Mouse (Mus musculus) heart, postnatal 0 days (tissue): ENCODE measurements at regions not wholly inside any gene's neighbourhood (a gene's known extent, or its start where the extent isn't known, plus 50 kb on each side); places are given as distances from the start of the nearest gene placed in this dataset.

Experiments
- CTCF ChIP-seq: IDR thresholded peaks from 2 replicates; pipeline ENCODE4 v1.5.1; 2016; ENCODE audit warnings: antibody characterized with exemption, control low read depth, low read depth
- EP300 ChIP-seq: IDR thresholded peaks from 2 replicates; pipeline ENCODE4 v1.6.1; 2016; ENCODE audit warnings: antibody characterized with exemption, low read depth

- TF ChIP-seq EP300, result no peak
- no peak for TF ChIP-seq CTCF
Measured at GRCm38 (mm10) chr14:80979475-80979874, 995.6 kb downstream of the Olfm4 start.
